Mouse (Mus musculus) E14TG2a.4 (cell line): ENCODE measurements around the gene Cog4.

Source experiments
- H3K27me3 ChIP-seq: 2 replicates; pipeline ENCODE4 v1.6.1; 2014; ENCODE audit warnings: low read length, control low read depth; ENCODE audit not compliant: insufficient read depth
- H3K36me3 ChIP-seq: 2 replicates; pipeline ENCODE4 v1.6.1; 2014; ENCODE audit warnings: low read length, control low read depth; ENCODE audit not compliant: insufficient read depth
- H3K4me1 ChIP-seq: replicated peaks from 2 replicates; pipeline ENCODE4 v1.6.1; 2014; ENCODE audit warnings: low read depth, low read length, control low read depth
- H3K4me3 ChIP-seq: replicated peaks from 2 replicates; pipeline ENCODE4 v1.5.1; 2014; ENCODE audit warnings: mild to moderate bottlenecking, low read length
- H3K9me3 ChIP-seq: 2 replicates; pipeline ENCODE4 v1.6.1; 2014; ENCODE audit warnings: low read length, control low read depth
- CTCF ChIP-seq: conservative IDR thresholded peaks from 2 replicates; pipeline ENCODE4 v1.5.1; 2014; ENCODE audit warnings: low read length
- NANOG ChIP-seq: IDR thresholded peaks from 2 replicates; pipeline ENCODE4 v1.6.1; 2014; ENCODE audit warnings: borderline replicate concordance, low read length, mixed read lengths
- POU5F1 ChIP-seq: IDR thresholded peaks from 2 replicates; pipeline ENCODE4 v1.6.1; 2014; ENCODE audit warnings: low read length, borderline replicate concordance

Cog4 gene

DNA sequence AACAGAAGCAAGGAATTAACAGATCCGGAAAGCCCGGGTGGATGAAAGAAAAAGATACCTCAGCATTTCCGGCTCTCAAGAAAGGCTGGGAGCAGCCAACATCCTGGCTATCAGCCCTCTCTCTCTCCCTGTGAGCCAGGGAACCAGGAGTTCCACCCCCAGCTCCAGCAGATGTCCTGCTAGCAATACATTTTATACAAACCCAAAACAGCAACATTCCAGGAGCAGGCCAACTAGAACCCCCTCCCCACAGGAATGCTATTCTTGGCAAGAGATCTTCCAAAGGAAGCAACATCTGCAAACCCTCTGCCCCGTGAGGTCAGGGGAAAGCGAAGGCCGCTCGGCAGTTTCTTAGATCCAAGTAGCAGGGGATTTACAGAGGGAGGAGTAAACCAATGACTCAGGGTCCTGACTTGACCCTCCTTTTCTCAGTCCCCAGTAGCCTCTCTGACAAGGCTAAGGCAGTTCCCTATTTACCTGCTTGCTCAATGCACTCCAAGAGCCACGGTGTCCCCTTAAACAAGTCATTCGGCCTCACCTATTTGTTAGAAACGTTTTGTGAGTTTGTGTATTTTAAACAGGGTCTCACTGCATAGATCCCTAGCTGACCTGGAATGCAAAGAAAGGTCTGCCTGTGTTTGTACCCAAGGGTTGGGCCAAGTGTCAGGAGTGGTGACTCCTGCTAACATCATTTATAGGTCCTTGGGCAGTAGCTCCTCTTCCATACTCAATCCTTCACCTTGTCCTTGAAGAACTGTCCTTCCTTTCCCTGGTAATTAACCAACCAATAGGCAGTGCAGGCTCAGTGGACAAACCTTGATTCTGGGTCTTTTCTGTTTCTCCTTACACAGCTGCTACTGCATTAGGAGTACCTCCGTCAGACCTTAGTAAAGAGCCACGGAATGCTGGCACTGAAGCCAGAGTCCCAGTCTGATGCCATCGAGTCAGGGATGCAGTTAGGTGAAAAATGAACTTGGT, 37.6 kb upstream of the Cog4 start:
- H3K36me3 ChIP-seq: peaks cover 58% of the 10 kb centered on the region
- no peaks in the 10 kb centered on the region for H3K27me3 ChIP-seq
- H3K4me1 ChIP-seq: peaks cover 46% of the 10 kb centered on the region
- H3K4me3 ChIP-seq: no peak overlapping the region
- no peaks in the 10 kb centered on the region for H3K9me3 ChIP-seq
- no peak for TF ChIP-seq NANOG
- no peak for TF ChIP-seq CTCF
- TF ChIP-seq POU5F1: no peak

DNA sequence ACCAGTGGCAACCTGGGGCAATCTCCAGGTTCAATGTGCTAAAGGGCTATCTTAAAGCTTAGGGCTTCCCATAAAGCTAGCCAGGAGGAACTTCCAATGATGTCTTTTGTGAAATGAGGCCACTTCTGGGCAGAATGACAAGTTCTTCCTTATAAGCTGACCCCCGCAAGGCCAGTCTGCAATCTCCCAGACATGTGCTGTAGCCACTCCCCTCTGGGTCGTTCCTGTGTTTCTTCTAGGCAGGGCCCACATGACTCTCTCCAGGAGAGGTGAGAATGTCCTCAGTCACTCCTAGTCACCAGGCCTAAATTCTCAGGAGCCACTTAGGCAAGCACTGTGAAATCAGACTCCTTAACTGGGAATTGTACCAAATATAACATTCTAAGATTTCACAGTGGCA, 36.6 kb upstream of the Cog4 start:
- Histone ChIP-seq H3K9me3 (no peaks in the 10 kb centered on the region), H3K4me3 (no peak overlapping the region), H3K27me3 (no peaks in the 10 kb centered on the region), H3K4me1 (peaks cover 45% of the 10 kb centered on the region), H3K36me3 (peaks cover 69% of the 10 kb centered on the region)
- no peak for TF ChIP-seq NANOG
- TF ChIP-seq CTCF: no peak
- no peak for TF ChIP-seq POU5F1

DNA sequence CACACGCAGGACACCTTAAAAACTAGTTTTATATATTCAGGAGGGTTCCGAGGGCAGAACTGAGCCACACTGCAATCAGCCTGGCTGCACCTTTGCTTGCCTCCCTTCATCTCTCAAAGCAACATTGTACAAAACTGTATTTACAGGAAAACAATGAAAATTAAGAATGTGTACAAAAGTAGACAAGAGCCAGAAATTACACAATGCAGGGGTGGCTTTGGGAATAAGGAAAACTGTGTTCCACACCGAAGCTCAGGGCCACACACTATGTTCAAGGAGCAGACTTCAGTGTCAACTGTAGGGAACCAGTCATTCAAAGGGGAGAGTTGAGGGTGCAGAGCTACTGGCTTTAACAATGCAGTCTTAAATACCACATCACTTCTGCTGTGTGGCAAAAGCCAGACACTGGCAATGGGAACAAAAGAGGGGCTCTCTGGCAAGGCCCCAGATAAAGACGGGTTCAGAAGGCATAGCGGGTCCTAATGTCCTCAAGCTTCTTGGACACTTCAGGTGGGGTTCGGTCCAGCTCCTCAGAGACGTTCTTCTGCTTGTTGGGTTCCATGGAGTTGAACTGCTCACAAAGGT, 35.8 kb upstream of the Cog4 start:
- no peak for TF ChIP-seq POU5F1
- no peak for TF ChIP-seq CTCF
- TF ChIP-seq NANOG: no peak
- no peak overlapping the region for H3K4me3 ChIP-seq

DNA sequence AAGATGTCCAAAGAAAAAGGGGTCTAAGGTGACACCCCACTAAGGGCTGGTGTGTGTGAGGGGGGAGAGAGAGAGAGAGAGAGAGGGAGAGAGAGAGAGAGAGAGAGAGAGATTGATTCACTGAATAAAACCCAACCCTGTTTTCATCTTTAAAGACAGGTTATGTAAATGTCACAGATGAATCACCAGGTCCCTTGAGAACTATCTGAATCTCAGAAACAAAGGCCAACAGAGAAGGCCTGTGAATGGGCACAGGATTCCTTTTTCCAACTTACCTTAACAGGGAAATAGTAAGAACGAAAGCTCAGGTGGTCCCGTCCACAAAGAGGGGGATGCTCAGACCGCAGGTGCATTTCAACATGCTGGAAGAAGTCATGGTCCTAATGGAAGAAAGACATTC, 35.3 kb upstream of the Cog4 start:
- Histone ChIP-seq H3K9me3 (no peaks in the 10 kb centered on the region), H3K4me1 (peaks cover 33% of the 10 kb centered on the region), H3K36me3 (peaks cover 81% of the 10 kb centered on the region), H3K27me3 (no peaks in the 10 kb centered on the region), H3K4me3 (no peak overlapping the region)
- no peak for TF ChIP-seq POU5F1
- no peak for TF ChIP-seq NANOG
- TF ChIP-seq CTCF: no peak

More for the DNA sequence above, 35.8 kb upstream of the Cog4 start:
- H3K4me1 ChIP-seq: peaks cover 38% of the 10 kb centered on the region
- no peaks in the 10 kb centered on the region for H3K9me3 ChIP-seq
- peaks cover 76% of the 10 kb centered on the region for H3K36me3 ChIP-seq
- no peaks in the 10 kb centered on the region for H3K27me3 ChIP-seq

- Histone ChIP-seq H3K4me3 (no peak overlapping the region), H3K4me1 (peaks cover 30% of the 10 kb centered on the region), H3K36me3 (peaks cover 88% of the 10 kb centered on the region), H3K27me3 (no peaks in the 10 kb centered on the region), H3K9me3 (no peaks in the 10 kb centered on the region)
- TF ChIP-seq NANOG: no peak
- no peak for TF ChIP-seq POU5F1
- TF ChIP-seq CTCF: no peak
These were observed 34.6 kb upstream of the Cog4 start for GRCm38 (mm10) chr8:110811793-110812192.

GRCm38 (mm10) chr8:110812349-110813080, 33.9 kb upstream of the Cog4 start:
- no peak overlapping the region for H3K4me3 ChIP-seq
- H3K9me3 ChIP-seq: no peaks in the 10 kb centered on the region
- TF ChIP-seq NANOG (no peak), CTCF (no peak), POU5F1 (no peak)
- H3K36me3 ChIP-seq: peaks cover 95% of the 10 kb centered on the region
- H3K4me1 ChIP-seq: peaks cover 36% of the 10 kb centered on the region
- H3K27me3 ChIP-seq: no peaks in the 10 kb centered on the region

- no peak overlapping the region for H3K4me3 ChIP-seq
- no peak for TF ChIP-seq NANOG
- TF ChIP-seq CTCF: no peak
- TF ChIP-seq POU5F1: no peak
These were observed 33.2 kb upstream of the Cog4 start for GRCm38 (mm10) chr8:110813081-110813812.

GRCm38 (mm10) chr8:110815308-110815707, 31.1 kb upstream of the Cog4 start:
- TF ChIP-seq POU5F1: no peak
- TF ChIP-seq NANOG: no peak
- TF ChIP-seq CTCF: no peak
- H3K4me3 ChIP-seq: no peak overlapping the region
- peaks cover 100% of the 10 kb centered on the region for H3K36me3 ChIP-seq
- no peaks in the 10 kb centered on the region for H3K9me3 ChIP-seq
- peaks cover 34% of the 10 kb centered on the region for H3K4me1 ChIP-seq
- no peaks in the 10 kb centered on the region for H3K27me3 ChIP-seq

More at GRCm38 (mm10) chr8:110813081-110813812, 33.2 kb upstream of the Cog4 start:
- H3K9me3 ChIP-seq: no peaks in the 10 kb centered on the region
- peaks cover 100% of the 10 kb centered on the region for H3K36me3 ChIP-seq
- H3K27me3 ChIP-seq: no peaks in the 10 kb centered on the region
- H3K4me1 ChIP-seq: peaks cover 43% of the 10 kb centered on the region
